Mouse (Mus musculus) v-Abl transformed pro-B cells (cell line): ENCODE results near the gene Bcar3.

Experiments used
- in situ Hi-C, 2 experiments: fragments of 400-800 bp; cut with MboI; formaldehyde crosslinking; loops; one replicate each; pipeline ENCODE4 v1.15.1; 2025; ENCODE audit not compliant: unreplicated experiment in 2 of 2

The Bcar3 gene

DNA sequence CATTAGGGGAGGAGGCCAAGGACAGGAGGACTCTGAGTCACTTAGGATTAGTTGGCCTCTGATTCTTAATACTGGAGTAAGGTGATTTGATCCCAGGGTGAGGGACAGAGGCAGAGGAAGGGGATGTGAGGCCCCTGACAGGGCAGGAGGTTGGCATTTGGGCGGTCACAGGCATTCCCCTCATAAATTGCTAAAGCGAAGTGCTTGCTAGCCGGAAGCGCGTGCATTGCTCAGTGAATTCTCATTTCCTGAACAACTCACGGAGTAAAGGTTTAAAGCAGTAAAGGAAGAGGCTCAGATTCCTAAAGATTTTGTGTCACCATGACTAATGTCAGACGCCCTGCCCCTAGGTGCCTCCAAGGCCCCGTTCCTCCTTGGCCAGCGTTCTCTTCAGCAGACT, 28.3 kb downstream of the Bcar3 start:
- in situ Hi-C loops = no loop called here

DNA sequence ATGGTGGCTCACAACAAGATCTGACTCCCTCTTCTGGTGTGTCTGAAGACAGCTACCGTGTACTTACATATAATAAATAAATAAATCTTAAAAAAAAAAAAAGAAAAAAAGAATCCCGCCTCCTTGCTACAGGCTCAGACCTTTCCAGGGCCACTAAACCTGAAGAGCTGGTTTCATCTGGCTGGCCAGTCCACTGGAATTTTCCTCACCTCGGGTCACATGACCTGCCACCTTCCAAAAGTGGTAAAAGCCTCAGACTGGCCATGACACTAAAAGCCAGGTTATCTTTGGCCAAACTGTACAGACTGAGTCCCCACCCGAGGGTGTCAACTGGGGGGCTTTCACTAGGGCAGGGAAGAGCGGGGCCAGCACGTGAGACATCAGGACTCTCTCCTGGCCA, 29.9 kb downstream of the Bcar3 start:
- in situ Hi-C loops = no loop called here

DNA sequence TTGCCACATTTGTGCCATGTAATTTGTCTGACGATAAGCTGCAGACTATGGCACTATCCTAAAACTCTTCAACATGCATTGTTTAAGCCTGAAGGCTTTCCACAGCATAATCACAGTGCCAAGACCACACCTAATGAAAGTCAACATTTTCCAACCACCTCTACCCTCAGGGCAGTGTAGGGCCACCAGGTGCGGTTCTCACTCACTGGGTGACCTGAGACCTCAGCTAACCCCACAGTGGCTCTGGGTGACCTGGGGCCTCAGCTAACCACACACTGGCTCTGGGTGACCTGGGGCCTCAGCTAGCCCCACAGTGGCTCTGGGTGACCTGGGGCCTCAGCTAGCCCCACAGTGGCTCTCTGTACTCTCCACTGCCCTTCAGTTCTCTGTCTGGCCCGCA, 30.6 kb downstream of the Bcar3 start:
- in situ Hi-C loops = no loop called here

- in situ Hi-C loops = loop anchor here (5.0 kb wide), 2 partner anchors 42 to 92 kb away; no protein-coding TSS in a partner anchor
Measured at GRCm38 (mm10) chr3:122330484-122330883, 36.5 kb downstream of the Bcar3 start.

GRCm38 (mm10) chr3:122333493-122333892, 39.6 kb downstream of the Bcar3 start:
- in situ Hi-C loops = loop anchor here (5.0 kb wide), 2 partner anchors 39 to 89 kb away; no protein-coding TSS in a partner anchor

- in situ Hi-C loops = loop anchor here (5.0 kb wide), 2 partner anchors 38 to 88 kb away; no protein-coding TSS in a partner anchor
Measured at GRCm38 (mm10) chr3:122333902-122334301, 40.0 kb downstream of the Bcar3 start.

GRCm38 (mm10) chr3:122334375-122334774, 40.4 kb downstream of the Bcar3 start:
- in situ Hi-C loops = loop anchor here (5.0 kb wide), 2 partner anchors 38 to 88 kb away; no protein-coding TSS in a partner anchor

GRCm38 (mm10) chr3:122336030-122336429, 42.1 kb downstream of the Bcar3 start:
- in situ Hi-C loops = loop anchor here in 1 of 2 experiments (5.0 kb wide), 1 partner anchor 126 kb away; no protein-coding TSS in a partner anchor

GRCm38 (mm10) chr3:122337992-122338391, 44.1 kb downstream of the Bcar3 start:
- in situ Hi-C loops = loop anchor here in 1 of 2 experiments (5.0 kb wide), 1 partner anchor 124 kb away; no protein-coding TSS in a partner anchor

GRCm38 (mm10) chr3:122338897-122339296, 45.0 kb downstream of the Bcar3 start:
- in situ Hi-C loops = loop anchor here in 1 of 2 experiments (5.0 kb wide), 1 partner anchor 123 kb away; no protein-coding TSS in a partner anchor

DNA sequence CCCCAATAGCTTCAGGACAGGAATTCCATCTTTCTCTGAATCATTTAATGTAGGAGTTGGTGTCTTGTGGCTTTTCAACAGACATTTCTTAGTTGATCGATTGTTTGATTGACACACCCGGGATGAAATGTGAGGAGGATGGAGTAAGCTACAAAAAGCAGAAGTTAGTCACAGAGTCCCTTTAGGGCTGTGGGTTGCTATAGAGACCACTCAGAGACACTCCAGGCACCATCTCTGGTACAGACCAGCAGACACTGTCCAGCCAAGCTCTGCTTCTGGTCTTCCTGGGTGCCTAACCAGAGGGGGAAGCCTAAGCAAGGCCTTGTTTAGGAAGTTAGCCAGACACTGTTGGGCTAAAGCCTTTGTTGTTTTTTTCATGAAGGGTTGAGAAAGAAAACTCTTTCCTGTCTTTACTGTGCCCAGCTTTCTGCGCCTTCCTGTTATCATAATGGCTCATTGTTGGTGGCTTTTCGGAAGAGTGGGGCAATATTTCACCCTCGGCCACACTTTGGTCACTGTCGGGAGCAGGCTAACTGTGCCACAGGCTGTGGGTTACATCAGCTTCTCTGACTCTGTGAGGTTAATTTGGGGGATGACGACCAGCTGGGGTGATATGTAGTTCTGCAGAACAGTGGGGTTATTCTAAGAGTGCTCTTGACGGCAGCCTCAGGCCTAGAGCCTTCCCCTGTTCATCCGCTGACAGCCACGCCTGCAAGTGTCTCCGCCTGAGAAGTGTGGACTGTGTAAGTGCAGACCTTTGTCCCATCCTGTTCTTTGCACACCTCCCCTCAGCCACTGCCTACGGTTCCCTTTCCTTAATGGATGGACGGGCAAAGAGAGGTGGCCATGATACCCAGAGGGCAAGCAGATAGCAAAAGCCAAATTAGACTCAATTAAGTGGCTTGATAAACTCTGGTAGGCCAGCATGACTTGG, 46.5 kb downstream of the Bcar3 start:
- in situ Hi-C loops = no loop called here

GRCm38 (mm10) chr3:122343437-122343853, 49.5 kb downstream of the Bcar3 start:
- in situ Hi-C loops = no loop called here

GRCm38 (mm10) chr3:122344350-122344749, 50.4 kb downstream of the Bcar3 start:
- in situ Hi-C loops = no loop called here

DNA sequence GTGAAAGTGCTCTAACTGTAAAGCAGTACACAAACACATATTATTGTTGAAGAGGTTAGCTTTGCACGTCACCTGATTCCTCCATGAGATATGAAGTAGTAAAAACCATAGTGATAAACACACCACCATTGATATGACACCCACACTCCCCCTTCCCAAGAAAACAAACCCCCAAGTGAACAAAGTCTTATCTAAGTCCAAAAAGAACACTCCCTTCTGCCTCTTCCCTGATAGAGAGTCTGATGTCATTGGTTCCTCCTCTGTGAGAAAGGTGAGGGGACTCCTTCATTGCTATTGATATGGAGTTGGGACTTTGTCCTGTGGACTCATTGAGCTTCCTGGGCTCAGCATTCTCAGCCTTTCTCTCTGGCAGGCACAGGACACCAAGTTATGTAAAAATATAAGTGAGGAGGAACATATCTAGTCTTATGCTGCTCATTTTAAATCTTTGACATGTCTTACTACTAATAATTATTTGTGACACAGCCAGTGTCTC, 52.1 kb downstream of the Bcar3 start:
- in situ Hi-C loops = no loop called here

- in situ Hi-C loops = no loop called here
Measured at GRCm38 (mm10) chr3:122346600-122346999, 52.7 kb downstream of the Bcar3 start.

- in situ Hi-C loops = no loop called here
Measured at GRCm38 (mm10) chr3:122348677-122349076, 54.7 kb downstream of the Bcar3 start.

DNA sequence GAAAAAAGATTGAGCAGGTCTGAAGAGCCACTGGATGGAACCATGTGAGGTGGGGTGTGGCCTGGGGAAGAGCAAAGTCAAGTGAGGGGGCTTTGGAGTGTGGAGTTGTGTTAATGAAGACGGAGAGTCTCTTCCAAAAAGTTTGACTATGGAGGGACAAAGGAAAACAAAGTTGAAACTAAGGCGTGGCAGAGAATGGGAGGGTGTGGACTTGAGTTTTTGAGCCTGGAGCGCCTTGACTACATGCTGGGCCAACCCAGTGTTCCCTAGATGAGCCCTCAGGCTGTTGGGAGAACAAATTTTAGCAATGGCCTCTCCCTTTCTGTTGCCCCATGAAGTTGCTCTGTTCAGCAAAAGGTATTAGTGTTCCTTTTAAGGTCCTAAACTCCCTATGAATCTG, 58.9 kb downstream of the Bcar3 start:
- in situ Hi-C loops = no loop called here

- in situ Hi-C loops = no loop called here
Measured at GRCm38 (mm10) chr3:122359426-122359825, 65.5 kb downstream of the Bcar3 start.

DNA sequence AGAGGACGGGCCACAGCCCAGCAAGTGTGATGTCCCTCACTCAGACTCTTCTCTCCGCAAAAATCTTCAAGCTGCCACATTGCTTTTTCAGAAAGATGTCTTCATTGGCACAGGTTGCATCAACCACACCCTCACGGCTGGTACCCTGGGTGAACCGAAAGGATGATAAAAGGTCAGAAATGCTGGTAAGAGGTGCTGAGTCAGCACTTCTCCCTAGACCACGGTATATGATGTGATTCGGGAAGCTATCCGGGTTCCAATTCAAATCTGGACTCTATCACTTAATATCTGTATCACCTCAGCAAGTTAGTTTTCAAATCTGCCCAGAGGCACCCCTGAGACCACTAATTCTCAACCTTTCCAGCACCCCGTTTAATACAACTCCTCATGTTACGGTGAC, 66.0 kb downstream of the Bcar3 start:
- in situ Hi-C loops = no loop called here

GRCm38 (mm10) chr3:122360721-122361138, 66.8 kb downstream of the Bcar3 start:
- in situ Hi-C loops = no loop called here

DNA sequence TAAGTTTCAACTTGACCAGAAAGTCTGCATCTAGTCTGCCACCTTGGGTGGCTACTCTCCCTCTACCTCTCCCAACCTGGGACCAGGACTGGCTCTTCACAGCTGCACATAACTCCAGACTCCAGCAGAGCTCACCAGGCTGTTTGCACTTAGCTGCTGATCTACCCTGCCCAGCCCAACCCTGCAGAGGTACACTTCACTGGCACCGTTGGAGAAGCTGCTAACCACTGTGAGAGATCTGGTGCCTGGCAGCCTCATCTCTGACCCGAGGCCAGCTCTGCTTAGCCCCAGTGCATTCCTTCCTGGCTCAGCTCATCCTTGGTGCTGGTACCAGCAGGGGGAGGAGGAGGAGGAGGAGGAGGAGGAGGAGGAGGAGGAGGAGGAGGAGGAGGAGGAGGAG, 68.8 kb downstream of the Bcar3 start:
- in situ Hi-C loops = no loop called here
